21 mouse cellular contexts compared by ENCODE assay signal in genomic region chr8:111765096-111765495, GRCm38 (mm10).
"Had no signal": no experiment of that assay in that cellular context is flagged by ENCODE, and none has a peak within 500 bp of the region (broad histone marks: within the 10 kb centered on the region; RNA-seq: fewer than 3 reads in every experiment).

No protein-coding gene starts in this region.

- ATAC-seq: midbrain, embryonic 16.5 days had no signal

- H3K27me3 ChIP-seq: midbrain, embryonic 12.5 days; neural tube, embryonic 13.5 days; neural tube, embryonic 15.5 days; stomach, embryonic 15.5 days had no signal

- H3K9ac ChIP-seq: lung, embryonic 14.5 days; midbrain, embryonic 12.5 days; neural tube, embryonic 13.5 days; neural tube, embryonic 15.5 days; stomach, embryonic 15.5 days had no signal

- DNase-seq: lung, adult 18-20 months; lung, embryonic 14.5 days; lung, postnatal 10 days; lung, postnatal 4 days; midbrain, embryonic 14.5 days; retina, postnatal 1 day; right cerebral cortex, adult 18-20 months; right cerebral cortex, postnatal 25 days; right cerebral cortex, postnatal 4 days; spleen, adult 18-20 months; thymus, adult 2 months; thymus, postnatal 25 days; thymus, postnatal 4 days had no signal

- H3K4me3 ChIP-seq: midbrain, embryonic 10.5 days; midbrain, embryonic 12.5 days; myocyte; neural tube, embryonic 13.5 days; neural tube, embryonic 15.5 days; stomach, embryonic 15.5 days had no signal

- H3K9me3 ChIP-seq: midbrain, embryonic 10.5 days; midbrain, embryonic 12.5 days; neural tube, embryonic 13.5 days; neural tube, embryonic 15.5 days; stomach, embryonic 15.5 days had no signal

- H3K27ac ChIP-seq: midbrain, embryonic 10.5 days; midbrain, embryonic 12.5 days; neural tube, embryonic 13.5 days; neural tube, embryonic 15.5 days; stomach, embryonic 15.5 days; stomach, postnatal 0 days had no signal

- H3K4me2 ChIP-seq: lung, embryonic 14.5 days; midbrain, embryonic 12.5 days; neural tube, embryonic 13.5 days; neural tube, embryonic 15.5 days; stomach, embryonic 15.5 days had no signal
